11 mouse cellular contexts compared by ENCODE assay signal in the genomic region with DNA sequence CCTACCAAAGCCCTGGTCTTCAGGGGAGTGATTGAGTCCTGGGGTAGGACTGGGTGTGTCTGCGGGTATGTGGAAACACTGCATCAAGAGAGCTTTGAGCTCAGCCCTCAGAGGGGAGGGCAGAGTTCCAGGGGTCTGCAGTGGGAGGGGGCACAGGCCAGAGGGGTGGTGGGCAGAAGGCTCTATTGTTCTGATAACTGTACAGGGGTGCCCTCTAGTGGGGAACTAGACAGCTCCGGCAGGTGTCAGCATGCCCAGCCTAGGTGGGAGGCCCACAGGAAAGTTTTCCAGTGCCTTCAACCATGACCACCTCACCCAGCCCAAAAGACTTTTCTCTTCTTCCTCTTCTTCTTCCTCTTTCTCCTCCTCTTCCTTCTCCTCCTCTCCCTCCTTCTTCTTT. TPM values are rescaled to one million over a fixed set of nuclear protein-coding genes. Genes with fewer than 3 reads are reported as not detected.
A peak's percentile ranks its signal among the peaks of the same experiment; 100 is the strongest.
DNase-seq lines count a peak whose midpoint lies in the region; ATAC-seq and TF ChIP-seq lines count a peak whose summit lies in the region.
"Had no signal": no experiment of that assay in that cellular context is flagged by ENCODE, and none has a peak within 500 bp of the region (broad histone marks: within the 10 kb centered on the region; RNA-seq: fewer than 3 reads in every experiment).

No protein-coding gene starts in this region.

- peak; percentile 47 for DNase-seq in kidney, adult 2 months
- DNase-seq in cerebellum, postnatal 25 days = peak; percentile 31 to 67
- peak; percentile 55 for DNase-seq in lung, postnatal 10 days
- DNase-seq in adrenal gland, adult 2 months = no peak
- DNase-seq in heart, adult 18-20 months = no peak

- no peaks in the 10 kb centered on the region for H3K27me3 ChIP-seq in kidney, adult 2 months (replicated peaks; ENCODE audit: control insufficient read depth, insufficient read depth, low read length)
- H3K27me3 ChIP-seq in kidney, embryonic 14.5 days (ENCODE audit: control insufficient read depth, insufficient read depth, low read length) = no peaks in the 10 kb centered on the region
- no peaks in the 10 kb centered on the region for H3K27me3 ChIP-seq in E14TG2a.4 (ENCODE audit: insufficient read depth, low read length)
- H3K27me3 ChIP-seq: stomach, embryonic 15.5 days had no signal

- TF ChIP-seq POLR2A in kidney, adult 2 months (IDR thresholded peaks at IDR 0.05; ENCODE audit: low read depth, low read length) = no peak

- TF ChIP-seq CTCF in kidney, adult 2 months (conservative IDR thresholded peaks at IDR 0.05; ENCODE audit: insufficient read depth, insufficient read length, low read depth, low read length) = peak; percentile 52
- peak; percentile 16; the same call in 1 of the 2 replicates for TF ChIP-seq CTCF in E14TG2a.4 (conservative IDR thresholded peaks at IDR 0.05; ENCODE audit: low read length)

- H3K4me1 ChIP-seq in kidney, adult 2 months (ENCODE audit: control insufficient read depth, insufficient read depth, low read length) = peaks cover 7% of the 10 kb centered on the region; the same call in 1 of the 2 replicates
- no peaks in the 10 kb centered on the region for H3K4me1 ChIP-seq in kidney, embryonic 14.5 days (ENCODE audit: control insufficient read depth, insufficient read depth, low read length)
- H3K4me1 ChIP-seq in E14TG2a.4 (replicated peaks; ENCODE audit: low read depth, low read length) = peaks cover 50% of the 10 kb centered on the region

- H3K9me3 ChIP-seq in kidney, embryonic 14.5 days (ENCODE audit: control insufficient read depth, low read length) = no peaks in the 10 kb centered on the region; the same call in 1 of the 2 replicates
- no peaks in the 10 kb centered on the region for H3K9me3 ChIP-seq in E14TG2a.4 (ENCODE audit: low read length)
- H3K9me3 ChIP-seq: stomach, embryonic 15.5 days had no signal

- no peak for ATAC-seq in kidney, embryonic 14.5 days (ENCODE audit: low FRiP score, low TSS enrichment)
- no peak for ATAC-seq in activated CD4-positive, CD25-positive, alpha-beta regulatory T cell, adult 4 months

- 63% methylated on average over 2 of the region's 2 CpGs for WGBS in kidney, adult 2 months
- 64% methylated on average over 2 of the region's 2 CpGs for WGBS in kidney, embryonic 14.5 days

- no peak overlapping the region for H3K9ac ChIP-seq in kidney, embryonic 14.5 days (ENCODE audit: low read depth, low read length)
- H3K9ac ChIP-seq: stomach, embryonic 15.5 days had no signal

- H3K27ac ChIP-seq in kidney, adult 2 months (ENCODE audit: insufficient read depth, low read depth, low read length) = no peak overlapping the region
- H3K27ac ChIP-seq in kidney, embryonic 14.5 days (ENCODE audit: low read depth, low read length) = no peak overlapping the region
- H3K27ac ChIP-seq: stomach, embryonic 15.5 days had no signal

- no peak overlapping the region for H3K4me3 ChIP-seq in kidney, adult 2 months (ENCODE audit: insufficient read depth, low read depth, low read length)
- H3K4me3 ChIP-seq in kidney, embryonic 14.5 days (ENCODE audit: low read length) = no peak overlapping the region
- no peak overlapping the region for H3K4me3 ChIP-seq in E14TG2a.4 (replicated peaks; ENCODE audit: low read length)
- H3K4me3 ChIP-seq: stomach, embryonic 15.5 days had no signal

- H3K36me3 ChIP-seq in kidney, adult 2 months (ENCODE audit: control insufficient read depth, insufficient read depth, low read length) = peaks cover 2% of the 10 kb centered on the region; the same call in 1 of the 2 replicates
- peaks cover 55% of the 10 kb centered on the region for H3K36me3 ChIP-seq in kidney, embryonic 14.5 days (ENCODE audit: control insufficient read depth, insufficient read depth, low read length)
- peaks cover 82% of the 10 kb centered on the region for H3K36me3 ChIP-seq in E14TG2a.4 (ENCODE audit: insufficient read depth, low read length)

- H3K4me2 ChIP-seq in kidney, embryonic 14.5 days (replicated peaks; ENCODE audit: low read depth, low read length) = no peak overlapping the region
- H3K4me2 ChIP-seq: stomach, embryonic 15.5 days had no signal

RNA-seq across cellular contexts. Expression of a gene that starts 16.1 kb away (rescaled TPM):
- 224 and 317 TPM in 2 replicates for polyA plus RNA-seq in kidney, adult 2 months (2012; rRNA removed)
- 38.3 and 46.0 TPM in 2 replicates for polyA plus RNA-seq in kidney, embryonic 14.5 days (2014; fragmentation: Nextera tagmentation; extraction: Ambion mirVana)
- total RNA-seq in adrenal gland, adult 2 months (2021) = 100 to 1,000 TPM; 129 to 133 TPM
- polyA plus RNA-seq in adrenal gland, adult 2 months (2012; rRNA removed) = 470 and 474 TPM in 2 replicates
- polyA plus RNA-seq in activated CD4-positive, CD25-positive, alpha-beta regulatory T cell, adult 4 months (2017; shearing (Covaris generic)) = 10 to 100 TPM; 11.0 to 15.2 TPM
- 100 to 1,000 TPM; 101 to 107 TPM for total RNA-seq in heart, adult 18-20 months (2021)

RNA-seq across cellular contexts. Expression of a gene that starts 19.0 kb away (rescaled TPM):
- 27.4 and 33.2 TPM in 2 replicates for polyA plus RNA-seq in kidney, adult 2 months (2012; rRNA removed)
- polyA plus RNA-seq in kidney, embryonic 14.5 days (2014; fragmentation: Nextera tagmentation; extraction: Ambion mirVana) = 7.2 and 12.4 TPM in 2 replicates
- total RNA-seq in adrenal gland, adult 2 months (2021) = 10 to 100 TPM; 31.0 to 36.0 TPM
- 105 and 108 TPM in 2 replicates for polyA plus RNA-seq in adrenal gland, adult 2 months (2012; rRNA removed)
- 10 to 100 TPM in 1 of 2 experiments, 1 to 10 TPM in 1; 7.4 to 17.2 TPM for polyA plus RNA-seq in activated CD4-positive, CD25-positive, alpha-beta regulatory T cell, adult 4 months (2017; shearing (Covaris generic))
- 10 to 100 TPM; 21.5 to 22.1 TPM for total RNA-seq in heart, adult 18-20 months (2021)

RNA-seq across cellular contexts. Expression of a gene that starts 24.8 kb away (rescaled TPM):
- polyA plus RNA-seq in kidney, adult 2 months (2012; rRNA removed) = 32.1 and 36.5 TPM in 2 replicates
- polyA plus RNA-seq in kidney, embryonic 14.5 days (2014; fragmentation: Nextera tagmentation; extraction: Ambion mirVana) = 16.4 and 19.7 TPM in 2 replicates
- total RNA-seq in adrenal gland, adult 2 months (2021) = 100 to 1,000 TPM in 1 of 2 experiments, 10 to 100 TPM in 1; 87.1 to 123 TPM
- 247 and 266 TPM in 2 replicates for polyA plus RNA-seq in adrenal gland, adult 2 months (2012; rRNA removed)
- polyA plus RNA-seq in activated CD4-positive, CD25-positive, alpha-beta regulatory T cell, adult 4 months (2017; shearing (Covaris generic)) = 1 to 10 TPM; 1.4 to 1.5 TPM
- total RNA-seq in heart, adult 18-20 months (2021) = 10 to 100 TPM; 32.2 to 32.5 TPM

RNA-seq across cellular contexts. Expression of a gene that starts 34.2 kb away (rescaled TPM):
- 0.16 and 0.65 TPM in 2 replicates for polyA plus RNA-seq in kidney, adult 2 months (2012; rRNA removed)
- polyA plus RNA-seq in kidney, embryonic 14.5 days (2014; fragmentation: Nextera tagmentation; extraction: Ambion mirVana) = 0.93 TPM in 1 of 2 replicates, not detected in the other
- total RNA-seq in adrenal gland, adult 2 months (2021) = 10 to 100 TPM; 18.7 to 23.7 TPM
- 237 and 302 TPM in 2 replicates for polyA plus RNA-seq in adrenal gland, adult 2 months (2012; rRNA removed)
- polyA plus RNA-seq in activated CD4-positive, CD25-positive, alpha-beta regulatory T cell, adult 4 months (2017; shearing (Covaris generic)) = not detected
- not detected for total RNA-seq in heart, adult 18-20 months (2021)
- total RNA-seq: layer of hippocampus, postnatal 14 days had no signal
- polyA plus RNA-seq: frontal cortex, adult 2 months had no signal

RNA-seq across cellular contexts. Expression of a gene that starts 45.8 kb away (rescaled TPM):
- 26.6 and 31.1 TPM in 2 replicates for polyA plus RNA-seq in kidney, adult 2 months (2012; rRNA removed)
- polyA plus RNA-seq in kidney, embryonic 14.5 days (2014; fragmentation: Nextera tagmentation; extraction: Ambion mirVana) = 0.89 and 2.0 TPM in 2 replicates
- total RNA-seq in adrenal gland, adult 2 months (2021) = 10 to 100 TPM; 14.4 to 24.6 TPM
- polyA plus RNA-seq in adrenal gland, adult 2 months (2012; rRNA removed) = 23.7 and 26.6 TPM in 2 replicates
- polyA plus RNA-seq in activated CD4-positive, CD25-positive, alpha-beta regulatory T cell, adult 4 months (2017; shearing (Covaris generic)) = under 1 TPM; 0.11 to 0.17 TPM
- 10 to 100 TPM; 13.8 TPM for total RNA-seq in heart, adult 18-20 months (2021)

Comparison
In these comparisons a context has a peak if more than half of its experiments do, and no peak if none do; other contexts are left out.
1. DNase-seq: peak in kidney, adult 2 months (single experiment), cerebellum, postnatal 25 days (2 of 2) and lung, postnatal 10 days (single experiment); none in adrenal gland, adult 2 months (single experiment) and heart, adult 18-20 months (0 of 2).